Mouse (Mus musculus) embryonic facial prominence, embryonic 12.5 days (tissue): ENCODE data around the gene Lrrc46. TPM values are rescaled to one million over a fixed set of nuclear protein-coding genes. Genes with fewer than 3 reads are reported as not detected.
A peak's percentile ranks its signal among the peaks of the same experiment; 100 is the strongest.

ENCODE experiments used
- ATAC-seq: fragments of 200-750 bp; cut with Nextera tagmentation; 2 replicates; pipeline ENCODE4 v1.8.0; 2017; ENCODE audit not compliant: insufficient number of reproducible peaks, insufficient read depth, low FRiP score, low TSS enrichment
- H3K27ac ChIP-seq: fragments of 300-500 bp; sonication (generic); 2 replicates; pipeline ENCODE4 v1.5.1; 2016; ENCODE audit warnings: mild to moderate bottlenecking
- H3K27me3 ChIP-seq: fragments of 300-500 bp; sonication (generic); 2 replicates; pipeline ENCODE4 v1.6.1; 2016; ENCODE audit warnings: mild to moderate bottlenecking, moderate library complexity
- H3K36me3 ChIP-seq: fragments of 300-500 bp; sonication (generic); 2 replicates; pipeline ENCODE4 v1.6.1; 2016; ENCODE audit warnings: mild to moderate bottlenecking
- H3K4me1 ChIP-seq: fragments of 300-500 bp; sonication (generic); 2 replicates; pipeline ENCODE4 v1.6.1; 2016
- H3K4me2 ChIP-seq: fragments of 300-500 bp; sonication (generic); replicated peaks from 2 replicates; pipeline ENCODE4 v1.6.1; 2016; ENCODE audit warnings: mild to moderate bottlenecking, moderate library complexity
- H3K4me3 ChIP-seq: fragments of 300-500 bp; sonication (generic); 2 replicates; pipeline ENCODE4 v1.5.1; 2016; ENCODE audit warnings: mild to moderate bottlenecking
- H3K9ac ChIP-seq: fragments of 300-500 bp; sonication (generic); 2 replicates; pipeline ENCODE4 v1.6.1; 2016; ENCODE audit warnings: mild to moderate bottlenecking, moderate library complexity
- H3K9me3 ChIP-seq: fragments of 300-500 bp; sonication (generic); 2 replicates; pipeline ENCODE4 v1.6.1; 2016; ENCODE audit warnings: mild to moderate bottlenecking, moderate library complexity
- WGBS: fragments of 180-500 bp; shearing (Covaris S2); methylation state at CpG from one replicate; pipeline ENCODE4 v1.1.7; 2016; 5-methylcytosine and 5-hydroxymethylcytosine counted together
- polyA plus RNA-seq: library from polyadenylated mRNA; unstranded; fragments of >200 nt; fragmentation: Nextera tagmentation; extraction: Ambion mirVana; gene quantifications from 2 replicates; pipeline ENCODE4 v1.2.1, GENCODE M21; 2016

Gene Lrrc46
- polyA plus RNA-seq, 1 experiment from 2014 or later, result 0.87 TPM

- 23% methylated on average over 10 of the region's 10 CpGs for WGBS
- no peak overlapping the region for H3K27ac ChIP-seq
- H3K27me3 ChIP-seq, result peaks cover 55% of the 10 kb centered on the region
These were observed 16.2 kb downstream of the Lrrc46 start for GRCm38 (mm10) chr11:97024977-97025376.

GRCm38 (mm10) chr11:97021873-97022484, 19.2 kb downstream of the Lrrc46 start:
- no peak overlapping the region for H3K27ac ChIP-seq
- H3K9me3 ChIP-seq, result no peaks in the 10 kb centered on the region
- WGBS, result under 1% methylated on average over 50 of the region's 50 CpGs
- H3K4me2 ChIP-seq, result peak overlapping the region; percentile 76
- peak overlapping the region; percentile 48 for H3K4me3 ChIP-seq
- peaks cover 37% of the 10 kb centered on the region for H3K4me1 ChIP-seq
- no peaks in the 10 kb centered on the region for H3K36me3 ChIP-seq
- H3K9ac ChIP-seq, result peak overlapping the region; percentile 49
- peak; percentile 23; the same call in 1 of the 2 replicates for ATAC-seq
- H3K27me3 ChIP-seq, result peaks cover 84% of the 10 kb centered on the region

More at GRCm38 (mm10) chr11:97024977-97025376, 16.2 kb downstream of the Lrrc46 start:
- no peak overlapping the region for H3K4me3 ChIP-seq
- no peak for ATAC-seq
- peaks cover 27% of the 10 kb centered on the region; the same call in 1 of the 2 replicates for H3K4me1 ChIP-seq
- peak overlapping the region; percentile 47; the same call in 1 of the 2 replicates for H3K4me2 ChIP-seq
- H3K36me3 ChIP-seq, result no peaks in the 10 kb centered on the region
- no peaks in the 10 kb centered on the region for H3K9me3 ChIP-seq
- no peak overlapping the region for H3K9ac ChIP-seq

GRCm38 (mm10) chr11:97021121-97021765, 20.0 kb downstream of the Lrrc46 start:
- WGBS, result 2% methylated on average over 26 of the region's 27 CpGs
- Histone ChIP-seq H3K9ac (no peak overlapping the region), H3K4me3 (peak overlapping the region; percentile 48), H3K4me2 (peak overlapping the region; percentile 76), H3K9me3 (no peaks in the 10 kb centered on the region), H3K36me3 (no peaks in the 10 kb centered on the region), H3K4me1 (peaks cover 37% of the 10 kb centered on the region), H3K27ac (no peak overlapping the region), H3K27me3 (peaks cover 92% of the 10 kb centered on the region)
- ATAC-seq, result no peak

- H3K9me3 ChIP-seq, result no peaks in the 10 kb centered on the region
- H3K4me3 ChIP-seq, result peak overlapping the region; percentile 36
- no peak for ATAC-seq
- peaks cover 26% of the 10 kb centered on the region for H3K4me1 ChIP-seq
- peak overlapping the region; percentile 56 for H3K4me2 ChIP-seq
- no peak overlapping the region for H3K9ac ChIP-seq
- 2% methylated on average over 13 of the region's 13 CpGs for WGBS
- H3K27me3 ChIP-seq, result peaks cover 95% of the 10 kb centered on the region
- H3K36me3 ChIP-seq, result no peaks in the 10 kb centered on the region
- H3K27ac ChIP-seq, result no peak overlapping the region
These were observed 21.9 kb downstream of the Lrrc46 start for GRCm38 (mm10) chr11:97019345-97019708.

GRCm38 (mm10) chr11:97018583-97019344, 22.4 kb downstream of the Lrrc46 start:
- H3K4me3 ChIP-seq, result peak overlapping the region; percentile 36
- peak overlapping the region; percentile 44; the same call in 1 of the 2 replicates for H3K9ac ChIP-seq
- H3K9me3 ChIP-seq, result no peaks in the 10 kb centered on the region
- no peak for ATAC-seq
- peak overlapping the region; percentile 56 for H3K4me2 ChIP-seq
- no peak overlapping the region for H3K27ac ChIP-seq
- 2% methylated on average over 47 of the region's 68 CpGs for WGBS
- peaks cover 26% of the 10 kb centered on the region for H3K4me1 ChIP-seq
- H3K36me3 ChIP-seq, result no peaks in the 10 kb centered on the region
- H3K27me3 ChIP-seq, result peaks cover 91% of the 10 kb centered on the region

- Histone ChIP-seq H3K9me3 (no peaks in the 10 kb centered on the region), H3K27ac (no peak overlapping the region), H3K27me3 (peaks cover 91% of the 10 kb centered on the region), H3K4me1 (peaks cover 26% of the 10 kb centered on the region), H3K4me3 (peak overlapping the region; percentile 36), H3K36me3 (no peaks in the 10 kb centered on the region), H3K9ac (no peak overlapping the region; the same call in 1 of the 2 replicates), H3K4me2 (peak overlapping the region; percentile 56)
- ATAC-seq, result no peak
- WGBS, result under 1% methylated on average over 36 of the region's 36 CpGs
These were observed 23.3 kb downstream of the Lrrc46 start for GRCm38 (mm10) chr11:97017696-97018582.

- Histone ChIP-seq H3K4me1 (peaks cover 1% of the 10 kb centered on the region; the same call in 1 of the 2 replicates), H3K36me3 (no peaks in the 10 kb centered on the region), H3K27me3 (peaks cover 66% of the 10 kb centered on the region), H3K27ac (no peak within 1 kb of the TSS), H3K9me3 (no peaks in the 10 kb centered on the region), H3K4me2 (no peak within 1 kb of the TSS), H3K9ac (no peak within 1 kb of the TSS), H3K4me3 (no peak within 1 kb of the TSS)
- WGBS, result 20% methylated on average over 7 of the region's 8 CpGs
- no peak for ATAC-seq
These were observed 28.0 kb downstream of the Lrrc46 start, which contains the start of gene Sp6 for GRCm38 (mm10) chr11:97013121-97013670. Sp6 (plus strand) TSS chr11:97013394.

- H3K27ac ChIP-seq, result no peak overlapping the region
- H3K9ac ChIP-seq, result no peak overlapping the region
- H3K4me3 ChIP-seq, result no peak overlapping the region
- no peak overlapping the region for H3K4me2 ChIP-seq
- peaks cover 30% of the 10 kb centered on the region for H3K27me3 ChIP-seq
- WGBS, result 48% methylated on average over 8 of the region's 8 CpGs
- H3K9me3 ChIP-seq, result no peaks in the 10 kb centered on the region
- no peaks in the 10 kb centered on the region for H3K36me3 ChIP-seq
- no peaks in the 10 kb centered on the region for H3K4me1 ChIP-seq
- ATAC-seq, result no peak
These were observed 31.9 kb downstream of the Lrrc46 start for GRCm38 (mm10) chr11:97009198-97009790.

- Histone ChIP-seq H3K27me3 (peaks cover 25% of the 10 kb centered on the region), H3K9ac (no peak overlapping the region), H3K4me1 (no peaks in the 10 kb centered on the region), H3K36me3 (no peaks in the 10 kb centered on the region), H3K4me3 (no peak overlapping the region), H3K4me2 (no peak overlapping the region), H3K9me3 (no peaks in the 10 kb centered on the region), H3K27ac (no peak overlapping the region)
- no peak for ATAC-seq
- 60% methylated on average over 9 of the region's 9 CpGs for WGBS
These were observed 34.0 kb downstream of the Lrrc46 start for GRCm38 (mm10) chr11:97007093-97007794.

GRCm38 (mm10) chr11:97003170-97003569, 38.0 kb downstream of the Lrrc46 start:
- Histone ChIP-seq H3K4me2 (no peak overlapping the region), H3K4me1 (no peaks in the 10 kb centered on the region), H3K9me3 (no peaks in the 10 kb centered on the region), H3K27me3 (peaks cover 18% of the 10 kb centered on the region), H3K27ac (no peak overlapping the region), H3K4me3 (no peak overlapping the region), H3K36me3 (no peaks in the 10 kb centered on the region), H3K9ac (no peak overlapping the region)
- no peak for ATAC-seq
- 20% methylated on average over 5 of the region's 5 CpGs for WGBS
